Mouse (Mus musculus) embryonic facial prominence, embryonic 10.5 days (tissue): ENCODE results near the gene Pitx3. TPM values are rescaled to one million over a fixed set of nuclear protein-coding genes. Genes with fewer than 3 reads are reported as not detected.
"Not testable (repeated sequence)": the region's sequence is repeated elsewhere in the genome, so short reads cannot be mapped to it uniquely, and the experiment has no call there.

Experiments
- DNase-seq: peaks from one replicate; pipeline ENCODE4 v3.0.0-alpha.2; 2017; ENCODE audit warnings: low spot score
- H3K27ac ChIP-seq: fragments of 300-500 bp; sonication (generic); replicated peaks from 2 replicates; pipeline ENCODE4 v1.5.1; 2016; ENCODE audit warnings: mild to moderate bottlenecking
- H3K27me3 ChIP-seq: fragments of 300-500 bp; sonication (generic); replicated peaks from 2 replicates; pipeline ENCODE4 v1.6.1; 2016; ENCODE audit warnings: low read depth, mild to moderate bottlenecking; ENCODE audit not compliant: poor library complexity, severe bottlenecking
- H3K36me3 ChIP-seq: fragments of 300-500 bp; sonication (generic); replicated peaks from 2 replicates; pipeline ENCODE4 v1.6.1; 2016; ENCODE audit warnings: mild to moderate bottlenecking, moderate library complexity
- H3K4me1 ChIP-seq: fragments of 300-500 bp; sonication (generic); 2 replicates; pipeline ENCODE4 v1.6.1; 2016
- H3K4me3 ChIP-seq: fragments of 300-500 bp; sonication (generic); 2 replicates; pipeline ENCODE4 v1.5.1; 2016; ENCODE audit warnings: mild to moderate bottlenecking, moderate library complexity
- H3K9me3 ChIP-seq: fragments of 300-500 bp; sonication (generic); 2 replicates; pipeline ENCODE4 v1.6.1; 2016; ENCODE audit warnings: mild to moderate bottlenecking
- WGBS: fragments of 180-500 bp; shearing (Covaris S2); methylation state at CpG from one replicate; pipeline ENCODE4 v1.1.7; 2016; 5-methylcytosine and 5-hydroxymethylcytosine counted together
- polyA plus RNA-seq: library from polyadenylated mRNA; unstranded; fragments of >200 nt; fragmentation: Nextera tagmentation; extraction: Ambion mirVana; gene quantifications from 2 replicates; pipeline ENCODE4 v1.2.1, GENCODE M21; 2016

The Pitx3 gene
- polyA plus RNA-seq, 1 experiment from 2014 or later: 0.71 TPM

- WGBS: 27% methylated on average over 12 of the region's 12 CpGs
- H3K27ac ChIP-seq: no peak overlapping the region
- H3K27me3 ChIP-seq: peaks cover 71% of the 10 kb centered on the region
- H3K9me3 ChIP-seq: no peaks in the 10 kb centered on the region
- DNase-seq: no peak
- no peaks in the 10 kb centered on the region for H3K36me3 ChIP-seq
- H3K4me1 ChIP-seq: peaks cover 38% of the 10 kb centered on the region
- H3K4me3 ChIP-seq: peak overlapping the region; percentile 70
Measured at GRCm38 (mm10) chr19:46149091-46149490, 965 bp upstream of the Pitx3 start.

DNA sequence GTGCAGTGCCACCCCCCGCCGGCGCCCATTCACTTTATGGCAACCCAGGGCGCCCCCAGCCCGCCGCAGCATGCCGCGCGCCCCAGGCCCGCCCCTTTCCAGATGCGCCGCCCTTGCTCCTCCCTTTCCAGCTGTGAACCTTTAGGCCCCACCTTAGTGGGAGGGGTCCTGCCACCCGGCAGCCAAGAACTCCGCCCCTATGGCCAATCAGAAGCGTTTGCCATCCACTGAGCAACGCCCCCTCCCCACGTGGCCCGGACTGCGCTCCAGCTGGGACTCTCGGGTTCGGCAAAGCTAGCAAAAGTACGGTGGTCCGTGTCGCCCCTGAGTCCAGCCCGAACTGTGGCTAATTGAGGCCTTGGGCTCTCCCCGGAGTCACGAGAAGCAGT, 240 bp upstream of the Pitx3 start:
- peak; percentile 94 for DNase-seq
- Histone ChIP-seq H3K27ac (no peak overlapping the region), H3K9me3 (no peaks in the 10 kb centered on the region), H3K27me3 (peaks cover 78% of the 10 kb centered on the region), H3K4me1 (peaks cover 31% of the 10 kb centered on the region), H3K4me3 (peak overlapping the region; percentile 70), H3K36me3 (no peaks in the 10 kb centered on the region)
- under 1% methylated on average over 27 of the region's 27 CpGs for WGBS

- DNase-seq: peak; percentile 63
- peaks cover 100% of the 10 kb centered on the region for H3K27me3 ChIP-seq
- 17% methylated on average over 6 of the region's 6 CpGs for WGBS
Measured at GRCm38 (mm10) chr19:46141091-46141490, 7.0 kb downstream of the Pitx3 start.

GRCm38 (mm10) chr19:46140324-46140723, 7.8 kb downstream of the Pitx3 start:
- no peak for DNase-seq
- Histone ChIP-seq H3K4me1 (peaks cover 33% of the 10 kb centered on the region), H3K4me3 (no peak overlapping the region), H3K27me3 (peaks cover 100% of the 10 kb centered on the region), H3K9me3 (no peaks in the 10 kb centered on the region), H3K27ac (no peak overlapping the region), H3K36me3 (no peaks in the 10 kb centered on the region)
- 47% methylated on average over 2 of the region's 2 CpGs for WGBS

More at GRCm38 (mm10) chr19:46141091-46141490, 7.0 kb downstream of the Pitx3 start:
- H3K27ac ChIP-seq: peak overlapping the region; percentile 26
- H3K4me1 ChIP-seq: peaks cover 25% of the 10 kb centered on the region
- H3K36me3 ChIP-seq: no peaks in the 10 kb centered on the region
- no peaks in the 10 kb centered on the region for H3K9me3 ChIP-seq
- H3K4me3 ChIP-seq: peak overlapping the region; percentile 23; the same call in 1 of the 2 replicates

DNA sequence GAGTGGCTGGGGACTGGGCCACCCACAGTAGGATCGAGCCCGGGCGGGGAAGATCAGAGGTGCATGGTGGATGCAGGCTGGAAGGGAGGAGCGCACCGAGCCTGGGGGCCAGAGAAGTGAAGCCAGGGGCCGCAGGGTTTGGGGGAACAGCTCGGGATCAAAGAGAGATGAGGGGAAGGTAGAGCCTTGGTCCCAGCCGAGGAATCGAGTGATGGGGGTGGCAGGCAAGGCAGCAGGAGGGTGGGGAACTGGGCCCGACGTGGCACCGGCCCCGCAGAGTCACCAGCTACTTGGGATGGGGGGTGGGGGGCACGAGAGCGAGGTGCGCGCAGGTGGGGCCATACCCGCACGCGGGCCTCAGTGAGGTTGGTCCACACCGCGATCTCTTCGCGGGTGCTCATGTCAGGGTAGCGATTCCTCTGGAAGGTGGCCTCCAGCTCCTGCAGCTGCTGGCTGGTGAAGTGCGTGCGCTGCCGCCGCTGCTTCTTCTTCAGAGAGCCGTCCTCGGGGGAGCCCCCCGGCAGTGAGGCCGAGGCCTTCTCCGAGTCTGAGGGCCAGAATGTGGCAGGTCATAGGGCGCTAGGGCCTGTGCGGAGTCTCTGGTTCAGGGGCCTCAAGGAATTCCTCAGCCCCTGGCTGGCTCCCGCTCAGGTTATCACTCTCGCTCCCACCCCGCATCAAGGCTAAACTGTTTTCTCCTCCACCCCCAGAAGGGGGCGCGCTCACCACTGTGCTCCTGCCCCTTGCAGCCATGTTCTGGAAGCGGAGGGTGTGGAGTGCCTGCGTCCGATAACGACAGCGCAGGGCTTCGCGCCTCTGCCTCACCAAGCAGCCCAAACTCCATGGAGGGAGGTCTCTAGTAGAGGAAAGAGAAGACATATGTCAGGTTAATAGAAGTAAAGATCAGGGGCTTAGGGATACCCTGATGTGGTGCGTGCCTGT, 11.2 kb downstream of the Pitx3 start:
- WGBS: 2% methylated on average over 49 of the region's 49 CpGs
- no peaks in the 10 kb centered on the region for H3K9me3 ChIP-seq
- H3K4me1 ChIP-seq: peaks cover 39% of the 10 kb centered on the region
- no peak overlapping the region for H3K27ac ChIP-seq
- peak; percentile 84 for DNase-seq
- peaks cover 100% of the 10 kb centered on the region for H3K27me3 ChIP-seq
- peak overlapping the region; percentile 68 for H3K4me3 ChIP-seq
- no peaks in the 10 kb centered on the region for H3K36me3 ChIP-seq

- DNase-seq: peak; percentile 80
- Histone ChIP-seq H3K27me3 (peaks cover 100% of the 10 kb centered on the region), H3K36me3 (no peaks in the 10 kb centered on the region), H3K4me1 (peaks cover 38% of the 10 kb centered on the region), H3K27ac (peak overlapping the region; percentile 45; the same call in 1 of the 2 replicates), H3K4me3 (peak overlapping the region; percentile 68), H3K9me3 (no peaks in the 10 kb centered on the region)
- WGBS: under 1% methylated on average over 79 of the region's 79 CpGs
Measured at GRCm38 (mm10) chr19:46135789-46136638, 12.1 kb downstream of the Pitx3 start.

DNA sequence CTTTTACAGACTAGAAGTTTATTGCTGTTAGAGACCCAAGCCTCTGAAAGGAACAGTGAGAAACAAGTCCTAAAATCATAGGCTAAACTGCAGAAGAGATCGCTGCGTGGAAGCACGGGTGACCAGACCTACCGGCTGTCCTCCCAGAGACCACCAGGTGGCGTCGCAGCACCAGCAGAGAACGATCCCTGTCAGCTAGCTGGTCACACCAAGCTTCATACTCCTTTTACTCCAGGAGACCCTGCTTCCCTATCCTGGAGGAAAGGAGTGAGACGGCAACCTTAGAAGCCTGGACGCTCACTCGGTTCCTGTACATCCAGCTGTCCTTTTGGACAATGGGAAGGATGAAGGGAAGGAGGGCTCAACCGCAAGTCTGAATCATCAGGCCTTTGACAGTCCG, 12.8 kb downstream of the Pitx3 start:
- Histone ChIP-seq H3K36me3 (no peaks in the 10 kb centered on the region), H3K4me3 (peak overlapping the region; percentile 68), H3K9me3 (no peaks in the 10 kb centered on the region), H3K27me3 (peaks cover 100% of the 10 kb centered on the region), H3K27ac (no peak overlapping the region), H3K4me1 (peaks cover 31% of the 10 kb centered on the region)
- 2% methylated on average over 12 of the region's 12 CpGs for WGBS
- peak; percentile 91 for DNase-seq

GRCm38 (mm10) chr19:46132577-46132976, 15.5 kb downstream of the Pitx3 start:
- 48% methylated on average over 6 of the region's 6 CpGs for WGBS
- peaks cover 31% of the 10 kb centered on the region for H3K4me1 ChIP-seq
- H3K27ac ChIP-seq: no peak overlapping the region
- no peaks in the 10 kb centered on the region for H3K9me3 ChIP-seq
- H3K36me3 ChIP-seq: no peaks in the 10 kb centered on the region
- no peak for DNase-seq
- no peak overlapping the region for H3K4me3 ChIP-seq
- H3K27me3 ChIP-seq: peaks cover 79% of the 10 kb centered on the region

GRCm38 (mm10) chr19:46131694-46132525, 16.2 kb downstream of the Pitx3 start, which contains the start of gene Elovl3:
TSS of gene Elovl3 (plus strand) at chr19:46131897.
- peaks cover 26% of the 10 kb centered on the region for H3K4me1 ChIP-seq
- H3K27ac ChIP-seq: no peak within 1 kb of the TSS
- H3K36me3 ChIP-seq: no peaks in the 10 kb centered on the region
- H3K9me3 ChIP-seq: no peaks in the 10 kb centered on the region
- DNase-seq: peak; percentile 44
- WGBS: 3% methylated on average over 31 of the region's 31 CpGs
- H3K4me3 ChIP-seq: peak within 1 kb of the TSS; percentile 28
- peaks cover 73% of the 10 kb centered on the region for H3K27me3 ChIP-seq

GRCm38 (mm10) chr19:46131283-46131682, 16.8 kb downstream of the Pitx3 start:
- H3K27me3 ChIP-seq: peaks cover 67% of the 10 kb centered on the region
- no peaks in the 10 kb centered on the region for H3K36me3 ChIP-seq
- H3K4me3 ChIP-seq: peak overlapping the region; percentile 28; the same call in 1 of the 2 replicates
- WGBS: 8% methylated on average over 7 of the region's 8 CpGs
- peaks cover 20% of the 10 kb centered on the region for H3K4me1 ChIP-seq
- no peaks in the 10 kb centered on the region for H3K9me3 ChIP-seq
- H3K27ac ChIP-seq: no peak overlapping the region
- no peak for DNase-seq

DNA sequence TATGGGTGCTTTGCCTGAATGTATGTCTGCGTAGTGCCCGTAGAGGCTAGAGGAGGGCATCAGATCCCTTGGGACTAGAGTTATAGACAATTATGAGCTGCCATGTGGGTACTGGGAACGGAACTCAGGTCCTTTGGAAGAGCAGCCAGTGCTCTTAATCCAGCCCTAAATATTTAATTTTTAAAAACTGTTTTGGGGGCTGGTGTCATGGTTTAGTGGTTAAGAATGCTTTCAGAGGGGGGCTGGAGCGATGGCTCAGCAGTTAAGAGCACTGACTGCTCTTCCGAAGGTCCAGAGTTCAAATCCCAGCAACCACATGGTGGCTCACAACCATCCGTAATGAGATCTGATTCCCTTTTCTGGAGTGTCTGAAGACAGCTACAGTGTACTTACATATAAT, 18.4 kb downstream of the Pitx3 start:
- not testable (repeated sequence) for H3K27ac ChIP-seq, H3K4me1 ChIP-seq, DNase-seq, H3K36me3 ChIP-seq, H3K9me3 ChIP-seq, H3K4me3 ChIP-seq
- 74% methylated on average over 6 of the region's 6 CpGs for WGBS
- peaks cover 54% of the 10 kb centered on the region for H3K27me3 ChIP-seq

DNA sequence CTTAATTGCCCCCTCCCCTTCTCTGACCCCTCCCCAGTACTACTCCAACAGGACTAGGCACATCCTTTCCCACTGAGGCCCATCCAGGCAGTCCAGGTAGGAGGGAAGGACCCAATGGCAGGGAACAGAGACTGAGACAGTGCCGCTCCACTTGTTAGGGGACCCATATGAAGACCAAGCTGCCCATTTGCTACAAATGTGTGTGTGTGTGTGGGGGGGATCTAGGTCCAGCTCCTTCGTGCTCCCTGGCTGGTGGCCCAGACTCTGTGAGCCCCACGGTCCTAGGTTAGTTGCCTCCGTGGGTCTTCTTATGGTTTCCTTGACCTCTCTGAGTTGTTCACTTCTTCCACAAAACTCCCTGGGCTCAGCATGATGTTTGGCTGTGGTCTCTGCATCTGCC, 21.8 kb downstream of the Pitx3 start:
- Histone ChIP-seq H3K4me1 (no peaks in the 10 kb centered on the region; the same call in 1 of the 2 replicates), H3K27ac (no peak overlapping the region), H3K4me3 (no peak overlapping the region), H3K9me3 (no peaks in the 10 kb centered on the region), H3K36me3 (no peaks in the 10 kb centered on the region), H3K27me3 (peaks cover 20% of the 10 kb centered on the region)
- DNase-seq: no peak
- WGBS: 93% methylated on average over 4 of the region's 4 CpGs
